Mouse (Mus musculus) lung, postnatal 0 days (tissue): ENCODE measurements around the gene Sorbs2.

ENCODE experiments used
- CTCF ChIP-seq: IDR thresholded peaks from 2 replicates; pipeline ENCODE4 v1.5.1; 2016; ENCODE audit warnings: antibody characterized with exemption, mild to moderate bottlenecking
- EP300 ChIP-seq: IDR thresholded peaks from 2 replicates; pipeline ENCODE4 v1.6.1; 2016; ENCODE audit warnings: antibody characterized with exemption, mild to moderate bottlenecking, control low read depth

GRCm38 (mm10) chr8:45558426-45558825 is 50.8 kb downstream of the Sorbs2 start:
- TF ChIP-seq CTCF (no peak), EP300 (no peak)
